Mouse (Mus musculus): ENCODE data around the gene Rnf41. TPM values are rescaled to one million over a fixed set of nuclear protein-coding genes. Genes with fewer than 3 reads are reported as not detected.

Gene Rnf41
- polyA plus RNA-seq, 1 experiment from 2014 or later = 45.4 TPM

GRCm38 (mm10) chr10:128409692-128410559, 1.5 kb upstream of the Rnf41 start:
- peak; percentile 91 for ATAC-seq (ENCODE audit: insufficient number of reproducible peaks, insufficient read depth, low FRiP score, low TSS enrichment, low read depth)
- H3K4me1 ChIP-seq = peaks cover 39% of the 10 kb centered on the region
- H3K36me3 ChIP-seq = peaks cover 29% of the 10 kb centered on the region
- H3K9ac ChIP-seq = peak overlapping the region; percentile 89
- 8% methylated on average over 36 of the region's 36 CpGs for WGBS
- H3K27ac ChIP-seq = peak overlapping the region; percentile 98
- H3K27me3 ChIP-seq = no peaks in the 10 kb centered on the region
- peak overlapping the region; percentile 87 for H3K4me3 ChIP-seq
- peak overlapping the region; percentile 98 for H3K4me2 ChIP-seq
- no peaks in the 10 kb centered on the region for H3K9me3 ChIP-seq

DNA sequence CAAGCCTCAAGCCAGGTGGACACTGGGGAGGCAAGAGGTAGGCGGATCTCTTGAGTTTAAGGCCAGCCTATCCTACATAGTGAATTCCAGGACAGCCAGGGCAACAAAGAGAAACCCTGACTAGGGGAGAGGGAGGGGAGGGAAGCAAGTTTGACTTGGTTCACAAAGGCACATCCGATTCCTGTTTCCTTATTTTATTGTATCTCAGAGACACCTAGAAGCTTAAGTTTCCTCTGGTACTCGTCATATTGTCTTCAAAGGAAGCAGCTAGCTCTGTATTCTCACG, 954 bp upstream of the Rnf41 start:
- H3K36me3 ChIP-seq = peaks cover 33% of the 10 kb centered on the region
- no peaks in the 10 kb centered on the region for H3K9me3 ChIP-seq
- ATAC-seq (ENCODE audit: insufficient number of reproducible peaks, insufficient read depth, low FRiP score, low TSS enrichment, low read depth) = no peak
- peak overlapping the region; percentile 89 for H3K9ac ChIP-seq
- H3K27me3 ChIP-seq = no peaks in the 10 kb centered on the region
- H3K27ac ChIP-seq = peak overlapping the region; percentile 98
- peak overlapping the region; percentile 98 for H3K4me2 ChIP-seq
- H3K4me3 ChIP-seq = peak overlapping the region; percentile 87
- 21% methylated on average over 4 of the region's 4 CpGs for WGBS
- H3K4me1 ChIP-seq = peaks cover 39% of the 10 kb centered on the region

DNA sequence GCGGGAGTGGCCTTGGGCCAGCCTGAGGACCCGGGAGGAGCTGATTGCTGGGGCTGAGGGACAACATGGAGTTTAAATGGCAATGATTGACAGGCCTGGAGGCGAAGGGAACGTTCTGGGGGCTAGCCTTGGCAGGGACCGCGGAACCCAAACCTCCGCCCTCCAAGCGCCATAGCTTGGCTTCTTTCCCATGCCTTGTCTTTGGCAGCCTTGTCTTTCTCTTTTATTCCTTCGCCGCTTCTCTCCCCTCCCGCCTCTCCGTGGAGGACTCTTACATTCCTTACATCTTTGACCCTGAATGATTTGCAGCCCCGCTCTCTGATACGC, 561 bp downstream of the Rnf41 start:
- Histone ChIP-seq H3K4me3 (peak overlapping the region; percentile 87), H3K9ac (peak overlapping the region; percentile 89), H3K27me3 (no peaks in the 10 kb centered on the region), H3K9me3 (no peaks in the 10 kb centered on the region), H3K4me2 (peak overlapping the region; percentile 98), H3K4me1 (peaks cover 39% of the 10 kb centered on the region), H3K36me3 (peaks cover 38% of the 10 kb centered on the region), H3K27ac (peak overlapping the region; percentile 98)
- ATAC-seq (ENCODE audit: insufficient number of reproducible peaks, insufficient read depth, low FRiP score, low TSS enrichment, low read depth) = no peak
- WGBS = 0% methylated on average over 14 of the region's 14 CpGs

GRCm38 (mm10) chr10:128412558-128412957, 1.1 kb downstream of the Rnf41 start:
- Histone ChIP-seq H3K4me2 (peak overlapping the region; percentile 98), H3K4me3 (peak overlapping the region; percentile 87), H3K9ac (peak overlapping the region; percentile 89), H3K27ac (peak overlapping the region; percentile 98), H3K27me3 (no peaks in the 10 kb centered on the region), H3K9me3 (no peaks in the 10 kb centered on the region), H3K36me3 (peaks cover 43% of the 10 kb centered on the region), H3K4me1 (peaks cover 39% of the 10 kb centered on the region)
- ATAC-seq (ENCODE audit: insufficient number of reproducible peaks, insufficient read depth, low FRiP score, low TSS enrichment, low read depth) = no peak
- WGBS = 58% methylated on average over 1 of the region's 1 CpGs

- no peak for ATAC-seq (ENCODE audit: insufficient number of reproducible peaks, insufficient read depth, low FRiP score, low TSS enrichment, low read depth)
- Histone ChIP-seq H3K4me3 (peak overlapping the region; percentile 87), H3K4me1 (peaks cover 38% of the 10 kb centered on the region), H3K36me3 (peaks cover 43% of the 10 kb centered on the region), H3K9ac (peak overlapping the region; percentile 89), H3K27ac (peak overlapping the region; percentile 98; the same call in 1 of the 2 replicates), H3K4me2 (peak overlapping the region; percentile 98), H3K27me3 (no peaks in the 10 kb centered on the region), H3K9me3 (no peaks in the 10 kb centered on the region)
- 63% methylated on average over 1 of the region's 1 CpGs for WGBS
Observed at GRCm38 (mm10) chr10:128413076-128413475, 1.6 kb downstream of the Rnf41 start.

GRCm38 (mm10) chr10:128414848-128415247, 3.4 kb downstream of the Rnf41 start:
- Histone ChIP-seq H3K27ac (no peak overlapping the region), H3K4me2 (no peak overlapping the region), H3K4me1 (peaks cover 30% of the 10 kb centered on the region), H3K27me3 (no peaks in the 10 kb centered on the region), H3K9ac (no peak overlapping the region), H3K36me3 (peaks cover 58% of the 10 kb centered on the region), H3K9me3 (no peaks in the 10 kb centered on the region), H3K4me3 (no peak overlapping the region)
- ATAC-seq (ENCODE audit: insufficient number of reproducible peaks, insufficient read depth, low FRiP score, low TSS enrichment, low read depth) = no peak
- WGBS = 85% methylated on average over 5 of the region's 5 CpGs

GRCm38 (mm10) chr10:128422426-128422825, 11.0 kb downstream of the Rnf41 start:
- Histone ChIP-seq H3K27ac (no peak overlapping the region), H3K4me2 (no peak overlapping the region), H3K27me3 (no peaks in the 10 kb centered on the region), H3K4me1 (no peaks in the 10 kb centered on the region), H3K36me3 (peaks cover 88% of the 10 kb centered on the region), H3K9me3 (no peaks in the 10 kb centered on the region), H3K4me3 (no peak overlapping the region), H3K9ac (no peak overlapping the region)
- no peak for ATAC-seq (ENCODE audit: insufficient number of reproducible peaks, insufficient read depth, low FRiP score, low TSS enrichment, low read depth)
- WGBS = 92% methylated on average over 5 of the region's 5 CpGs

GRCm38 (mm10) chr10:128424604-128425003, 13.1 kb downstream of the Rnf41 start:
- 34% methylated on average over 7 of the region's 7 CpGs for WGBS
- H3K9me3 ChIP-seq = no peaks in the 10 kb centered on the region
- no peak overlapping the region for H3K27ac ChIP-seq
- no peaks in the 10 kb centered on the region for H3K4me1 ChIP-seq
- ATAC-seq (ENCODE audit: insufficient number of reproducible peaks, insufficient read depth, low FRiP score, low TSS enrichment, low read depth) = no peak
- no peak overlapping the region for H3K4me2 ChIP-seq
- no peak overlapping the region for H3K9ac ChIP-seq
- H3K4me3 ChIP-seq = no peak overlapping the region
- H3K27me3 ChIP-seq = no peaks in the 10 kb centered on the region
- H3K36me3 ChIP-seq = peaks cover 85% of the 10 kb centered on the region

DNA sequence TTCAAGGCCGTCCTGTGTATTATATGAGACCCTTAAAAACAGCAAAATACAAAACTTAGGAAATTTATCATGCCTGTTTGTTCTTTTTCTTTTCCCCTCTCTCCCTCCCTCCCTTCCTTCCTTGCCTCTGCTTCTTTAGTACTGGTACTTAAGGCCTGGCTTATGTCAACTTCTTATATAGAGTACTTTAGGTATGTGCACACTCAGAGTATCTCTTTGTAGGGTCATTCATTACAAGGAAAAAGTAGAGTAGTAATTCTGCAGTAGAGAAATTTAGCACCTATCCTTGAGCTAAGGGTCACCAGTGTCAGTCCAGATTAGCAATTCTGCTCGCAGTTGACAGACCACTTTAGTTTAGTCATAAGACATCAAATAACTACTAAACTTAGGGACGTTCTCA, 13.8 kb downstream of the Rnf41 start:
- Histone ChIP-seq H3K27me3 (no peaks in the 10 kb centered on the region), H3K4me2 (no peak overlapping the region), H3K27ac (no peak overlapping the region), H3K4me3 (no peak overlapping the region), H3K9ac (no peak overlapping the region), H3K4me1 (no peaks in the 10 kb centered on the region), H3K9me3 (no peaks in the 10 kb centered on the region), H3K36me3 (peaks cover 85% of the 10 kb centered on the region)
- 90% methylated on average over 3 of the region's 3 CpGs for WGBS
- ATAC-seq (ENCODE audit: insufficient number of reproducible peaks, insufficient read depth, low FRiP score, low TSS enrichment, low read depth) = no peak

DNA sequence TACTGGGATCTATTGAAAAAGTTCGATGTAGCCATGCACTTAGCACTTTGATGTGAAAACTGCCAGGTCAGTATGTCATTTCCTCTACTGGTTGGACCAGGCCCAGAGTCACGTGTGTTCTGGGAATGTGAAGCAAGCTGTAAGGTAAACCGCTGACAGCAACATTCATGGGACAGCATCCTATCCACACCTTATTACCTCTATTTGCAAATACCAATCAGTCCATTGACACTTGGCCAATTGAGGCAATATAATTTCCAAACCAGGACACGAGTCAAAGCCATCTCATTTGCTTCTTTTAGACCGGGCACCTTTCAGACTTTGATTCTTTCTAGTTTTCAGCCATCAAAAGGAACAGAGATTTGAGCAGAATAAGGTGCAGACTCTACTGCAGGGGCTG, 17.6 kb downstream of the Rnf41 start:
- ATAC-seq (ENCODE audit: insufficient number of reproducible peaks, insufficient read depth, low FRiP score, low TSS enrichment, low read depth) = no peak

DNA sequence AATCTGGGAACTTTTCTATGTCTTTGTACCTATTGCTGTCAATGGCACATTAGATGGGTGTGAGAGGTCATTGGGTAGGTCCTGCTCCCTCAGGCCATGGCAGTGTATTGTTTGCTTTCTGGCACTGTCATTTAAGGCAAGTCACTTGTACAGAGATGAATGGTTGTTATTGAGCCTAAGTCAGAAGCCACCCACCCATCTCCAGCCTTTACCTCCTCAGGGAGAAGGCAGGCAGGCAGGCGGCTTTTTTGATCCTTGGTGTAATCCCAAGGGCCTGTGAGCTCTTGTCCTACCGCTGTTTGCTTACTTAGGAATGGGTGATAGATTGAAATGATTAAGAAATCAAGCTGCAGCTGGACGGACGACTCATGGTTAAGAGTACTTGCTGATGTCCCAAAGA, 18.0 kb downstream of the Rnf41 start:
- Histone ChIP-seq H3K9ac (no peak overlapping the region), H3K27ac (no peak overlapping the region), H3K27me3 (no peaks in the 10 kb centered on the region), H3K4me3 (no peak overlapping the region), H3K4me2 (no peak overlapping the region), H3K4me1 (no peaks in the 10 kb centered on the region), H3K9me3 (no peaks in the 10 kb centered on the region), H3K36me3 (peaks cover 76% of the 10 kb centered on the region)
- WGBS = 80% methylated on average over 4 of the region's 4 CpGs
- ATAC-seq (ENCODE audit: insufficient number of reproducible peaks, insufficient read depth, low FRiP score, low TSS enrichment, low read depth) = no peak

More for the DNA sequence above, 17.6 kb downstream of the Rnf41 start:
- 92% methylated on average over 5 of the region's 5 CpGs for WGBS
- no peak overlapping the region for H3K4me2 ChIP-seq
- no peaks in the 10 kb centered on the region for H3K27me3 ChIP-seq
- H3K4me3 ChIP-seq = no peak overlapping the region
- no peaks in the 10 kb centered on the region for H3K4me1 ChIP-seq
- no peak overlapping the region for H3K9ac ChIP-seq
- H3K36me3 ChIP-seq = peaks cover 76% of the 10 kb centered on the region
- H3K27ac ChIP-seq = no peak overlapping the region
- no peaks in the 10 kb centered on the region for H3K9me3 ChIP-seq

DNA sequence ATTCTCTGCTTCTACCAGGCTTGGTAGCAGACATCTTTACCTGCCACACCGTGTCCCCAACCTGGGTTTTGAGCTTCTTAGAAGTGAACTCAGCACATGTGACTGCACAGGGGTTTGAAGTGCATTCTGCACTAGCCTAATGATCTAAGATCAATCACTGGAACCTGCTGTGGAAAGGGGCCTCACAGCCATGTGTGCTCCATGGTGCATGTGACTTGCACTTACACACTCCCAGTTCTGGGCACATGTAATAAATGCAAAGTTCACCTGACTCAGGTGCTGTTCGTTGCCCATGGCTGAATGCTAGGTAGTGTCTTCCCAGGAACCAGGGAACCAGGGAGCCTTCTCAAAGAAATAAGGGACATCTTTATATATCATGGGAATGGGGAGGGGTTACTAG, 22.0 kb downstream of the Rnf41 start:
- no peaks in the 10 kb centered on the region for H3K9me3 ChIP-seq
- ATAC-seq (ENCODE audit: insufficient number of reproducible peaks, insufficient read depth, low FRiP score, low TSS enrichment, low read depth) = no peak
- H3K4me1 ChIP-seq = no peaks in the 10 kb centered on the region
- H3K4me3 ChIP-seq = no peak overlapping the region
- H3K9ac ChIP-seq = no peak overlapping the region
- no peaks in the 10 kb centered on the region for H3K27me3 ChIP-seq
- H3K36me3 ChIP-seq = peaks cover 90% of the 10 kb centered on the region
- WGBS = 91% methylated on average over 2 of the region's 2 CpGs
- no peak overlapping the region for H3K27ac ChIP-seq
- H3K4me2 ChIP-seq = no peak overlapping the region

Measured in embryonic facial prominence, embryonic 13.5 days (tissue).